Mouse (Mus musculus) MEL (cell line): ENCODE measurements at regions not wholly inside any gene's neighbourhood (a gene's known extent, or its start where the extent isn't known, plus 50 kb on each side); places are given as distances from the start of the nearest gene placed in this dataset.

Experiments used
- DNase-seq: peaks from one replicate; pipeline ENCODE4 v3.0.0; 2011; ENCODE audit warnings: low read depth, low spot score
- H3K27ac ChIP-seq: 2 replicates; pipeline ENCODE4 v1.5.1; 2012; ENCODE audit warnings: low read depth, mild to moderate bottlenecking, control low read depth, low read length, moderate library complexity; ENCODE audit not compliant: control insufficient read depth
- H3K27me3 ChIP-seq, 2 experiments: fragments of 150-350 bp in 1 of 2; sonication (generic) in 1 of 2; 2 replicates each; pipeline ENCODE4 v1.6.1; 2012; ENCODE audit warnings: low read length in 2 of 2, mild to moderate bottlenecking in 2 of 2, improper control_type of control experiment in 1 of 2, moderate library complexity in 1 of 2; ENCODE audit not compliant: insufficient read depth in 2 of 2, control insufficient read depth in 1 of 2
- H3K36me3 ChIP-seq, 2 experiments: 2 replicates each; pipeline ENCODE4 v1.6.1; 2012 to 2014; ENCODE audit warnings: low read length in 2 of 2, improper control_type of control experiment in 1 of 2, inconsistent platforms in 1 of 2, mild to moderate bottlenecking in 1 of 2; ENCODE audit not compliant: insufficient read depth in 2 of 2, control insufficient read depth in 1 of 2
- H3K4me1 ChIP-seq, 2 experiments: fragments of 150-350 bp in 1 of 2; sonication (generic) in 1 of 2; 2 replicates each; pipeline ENCODE4 v1.6.1; 2012; ENCODE audit warnings: low read length in 2 of 2, improper control_type of control experiment in 1 of 2, mild to moderate bottlenecking in 1 of 2; ENCODE audit not compliant: insufficient read depth in 2 of 2, control insufficient read depth in 1 of 2
- H3K4me3 ChIP-seq, 2 experiments: fragments of 150-350 bp in 1 of 2; sonication (generic) in 1 of 2; 2 replicates each; pipeline ENCODE4 v1.5.1; 2012; ENCODE audit warnings: low read depth in 2 of 2, low read length in 2 of 2, mild to moderate bottlenecking in 2 of 2, moderate library complexity in 2 of 2, control low read depth in 1 of 2, improper control_type of control experiment in 1 of 2; ENCODE audit not compliant: control insufficient read depth in 1 of 2, insufficient read depth in 1 of 2
- H3K79me2 ChIP-seq: 2 replicates; pipeline ENCODE4 v1.6.1; 2012; ENCODE audit warnings: mild to moderate bottlenecking, low read length, moderate library complexity; ENCODE audit not compliant: control insufficient read depth, poor library complexity, insufficient read depth
- H3K9ac ChIP-seq: 2 replicates; pipeline ENCODE4 v1.6.1; 2012; ENCODE audit warnings: low read depth, mild to moderate bottlenecking, control low read depth, low read length, moderate library complexity; ENCODE audit not compliant: control insufficient read depth, poor library complexity, severe bottlenecking
- H3K9me3 ChIP-seq: fragments of 150-350 bp; sonication (generic); replicated peaks from 2 replicates; pipeline ENCODE4 v1.6.1; 2012; ENCODE audit warnings: mild to moderate bottlenecking, low read length, improper control_type of control experiment, moderate library complexity; ENCODE audit not compliant: insufficient read depth
- EP300 ChIP-seq, 2 experiments: IDR thresholded peaks; 2 replicates each; pipeline ENCODE4 v1.6.1; 2011; ENCODE audit warnings: improper control_type of control experiment in 2 of 2, low read length in 2 of 2, low read depth in 1 of 2, mild to moderate bottlenecking in 1 of 2
- ETS1 ChIP-seq: IDR thresholded peaks from 2 replicates; pipeline ENCODE4 v1.6.1; 2012; ENCODE audit warnings: low read depth, mild to moderate bottlenecking, inconsistent platforms, low read length, improper control_type of control experiment, moderate library complexity
- MAX ChIP-seq: IDR thresholded peaks from 2 replicates; pipeline ENCODE4 v1.6.1; 2011; ENCODE audit warnings: low read length, improper control_type of control experiment
- MYC ChIP-seq: IDR thresholded peaks from 2 replicates; pipeline ENCODE4 v1.6.1; 2011; ENCODE audit warnings: low read depth, mild to moderate bottlenecking, low read length, improper control_type of control experiment, moderate library complexity
- NELFE ChIP-seq: IDR thresholded peaks from 2 replicates; pipeline ENCODE4 v1.6.1; 2011; ENCODE audit warnings: low read depth, low read length, improper control_type of control experiment
- NRF1 ChIP-seq: IDR thresholded peaks from 2 replicates; pipeline ENCODE4 v1.6.1; 2014; ENCODE audit warnings: low read depth, mild to moderate bottlenecking, inconsistent platforms, low read length, improper control_type of control experiment, moderate library complexity; ENCODE audit not compliant: poor library complexity, insufficient read depth, severe bottlenecking
- POLR2A ChIP-seq, 2 experiments: IDR thresholded peaks; 2 replicates each; pipeline ENCODE4 v1.6.1; 2011 to 2012; ENCODE audit warnings: low read length in 2 of 2, mild to moderate bottlenecking in 2 of 2, control low read depth in 1 of 2, improper control_type of control experiment in 1 of 2, low read depth in 1 of 2, moderate library complexity in 1 of 2; ENCODE audit not compliant: control insufficient read depth in 1 of 2, insufficient read depth in 1 of 2, poor library complexity in 1 of 2
- POLR2AphosphoS5 ChIP-seq: IDR thresholded peaks from 2 replicates; pipeline ENCODE4 v1.6.1; 2012; ENCODE audit warnings: low read depth, borderline replicate concordance, mild to moderate bottlenecking, inconsistent platforms, low read length, moderate library complexity, mixed read lengths
- SMC3 ChIP-seq: IDR thresholded peaks from 2 replicates; pipeline ENCODE4 v1.6.1; 2011; ENCODE audit warnings: low read depth, low read length, improper control_type of control experiment
- TBP ChIP-seq: IDR thresholded peaks from 2 replicates; pipeline ENCODE4 v1.8.0; 2011; ENCODE audit warnings: low read depth, low read length, improper control_type of control experiment
- TCF12 ChIP-seq: IDR thresholded peaks from 2 replicates; pipeline ENCODE4 v1.6.1; 2014; ENCODE audit warnings: low read depth, mild to moderate bottlenecking, inconsistent platforms, low read length, improper control_type of control experiment, moderate library complexity
- ZMIZ1 ChIP-seq: IDR thresholded peaks from 2 replicates; pipeline ENCODE4 v1.6.1; 2012; ENCODE audit warnings: low read depth, mild to moderate bottlenecking, inconsistent platforms, low read length, improper control_type of control experiment, moderate library complexity
- ZNF384 ChIP-seq: IDR thresholded peaks from 2 replicates; pipeline ENCODE4 v1.6.1; 2012; ENCODE audit warnings: low read depth, mild to moderate bottlenecking, inconsistent platforms, low read length, improper control_type of control experiment

GRCm38 (mm10) chr15:61448482-61448881 is 525.7 kb upstream of the A1bg start:
- H3K27ac ChIP-seq: no peak overlapping the region
- H3K9ac ChIP-seq: no peak overlapping the region
- TF ChIP-seq TBP (no peak), NRF1 (no peak), SMC3 (no peak), ZNF384 (no peak), ZMIZ1 (no peak), MYC (no peak), NELFE (no peak), POLR2AphosphoS5 (no peak)
- no peaks in the 10 kb centered on the region for H3K79me2 ChIP-seq
- H3K4me1 ChIP-seq: no peaks in the 10 kb centered on the region
- H3K36me3 ChIP-seq: no peaks in the 10 kb centered on the region
- H3K4me3 ChIP-seq: no peak overlapping the region
- no peak for DNase-seq
- H3K27me3 ChIP-seq: no peaks in the 10 kb centered on the region
- H3K9me3 ChIP-seq: no peaks in the 10 kb centered on the region

- Histone ChIP-seq H3K9ac (no peak overlapping the region), H3K27me3 (no peaks in the 10 kb centered on the region), H3K27ac (no peak overlapping the region)
- no peak for DNase-seq
- TF ChIP-seq TBP (no peak), MAX (no peak), EP300 (IDR thresholded peaks at IDR 0.05; ENCODE audit: low read depth in 1 of 2, low read length in 2 of 2) (no peak), TCF12 (no peak), ETS1 (no peak), ZMIZ1 (no peak), POLR2A (IDR thresholded peaks at IDR 0.05; ENCODE audit: control insufficient read depth in 1 of 2, insufficient read depth in 1 of 2, low read depth in 1 of 2, low read length in 2 of 2, poor library complexity in 1 of 2) (no peak)
- TF ChIP-seq, all 39 proteins: peak for 0
- no peak overlapping the region for H3K4me3 ChIP-seq
- no peaks in the 10 kb centered on the region for H3K9me3 ChIP-seq
- H3K36me3 ChIP-seq: no peaks in the 10 kb centered on the region
- H3K79me2 ChIP-seq: no peaks in the 10 kb centered on the region
- H3K4me1 ChIP-seq: no peaks in the 10 kb centered on the region
These were observed 523.4 kb upstream of the A1bg start for GRCm38 (mm10) chr15:61446053-61446840.
